Mouse (Mus musculus): ENCODE data around the gene Hrh1. TPM values are rescaled to one million over a fixed set of nuclear protein-coding genes. Genes with fewer than 3 reads are reported as not detected.

Gene Hrh1
- 0.65 and 0.73 TPM in 2 replicates for polyA plus RNA-seq (2015; fragmentation: Nextera tagmentation; extraction: Ambion mirVana)

GRCm38 (mm10) chr6:114397691-114398217 lies at the start of gene Hrh1:
Gene Hrh1, plus strand, starts transcription at chr6:114397936.
- Histone ChIP-seq H3K4me1 (peaks cover 16% of the 10 kb centered on the region), H3K27me3 (peaks cover 26% of the 10 kb centered on the region), H3K9ac (replicated peaks) (peak within 1 kb of the TSS; percentile 36), H3K9me3 (no peaks in the 10 kb centered on the region), H3K36me3 (no peaks in the 10 kb centered on the region), H3K4me2 (replicated peaks) (peak within 1 kb of the TSS; percentile 96), H3K27ac (replicated peaks) (no peak within 1 kb of the TSS), H3K4me3 (peak within 1 kb of the TSS; percentile 49)
- under 1% methylated on average over 54 of the region's 56 CpGs for WGBS
- peak; percentile 53 for ATAC-seq (replicated peaks)

- Histone ChIP-seq H3K9ac (replicated peaks) (no peak overlapping the region), H3K4me2 (replicated peaks) (no peak overlapping the region), H3K4me1 (no peaks in the 10 kb centered on the region), H3K4me3 (no peak overlapping the region), H3K36me3 (no peaks in the 10 kb centered on the region), H3K27ac (replicated peaks) (no peak overlapping the region), H3K9me3 (no peaks in the 10 kb centered on the region), H3K27me3 (no peaks in the 10 kb centered on the region)
- ATAC-seq (replicated peaks), result no peak
- WGBS, result 82% methylated on average over 4 of the region's 4 CpGs
These were observed 43.1 kb upstream of the Hrh1 start for GRCm38 (mm10) chr6:114354635-114355034.

- H3K4me1 ChIP-seq, result no peaks in the 10 kb centered on the region
- H3K4me2 ChIP-seq (replicated peaks), result no peak overlapping the region
- H3K36me3 ChIP-seq, result no peaks in the 10 kb centered on the region
- no peaks in the 10 kb centered on the region for H3K9me3 ChIP-seq
- H3K4me3 ChIP-seq, result no peak overlapping the region
- ATAC-seq (replicated peaks), result no peak
- H3K27ac ChIP-seq (replicated peaks), result no peak overlapping the region
- H3K9ac ChIP-seq (replicated peaks), result no peak overlapping the region
- no peaks in the 10 kb centered on the region for H3K27me3 ChIP-seq
- WGBS, result 63% methylated on average over 3 of the region's 3 CpGs
These were observed 39.6 kb upstream of the Hrh1 start for GRCm38 (mm10) chr6:114358171-114358570.

- H3K27me3 ChIP-seq, result no peaks in the 10 kb centered on the region
- no peak overlapping the region for H3K9ac ChIP-seq (replicated peaks)
- 86% methylated on average over 4 of the region's 4 CpGs for WGBS
- no peak for ATAC-seq (replicated peaks)
- H3K4me2 ChIP-seq (replicated peaks), result no peak overlapping the region
- H3K36me3 ChIP-seq, result no peaks in the 10 kb centered on the region
- no peak overlapping the region for H3K27ac ChIP-seq (replicated peaks)
- no peaks in the 10 kb centered on the region for H3K4me1 ChIP-seq
- no peak overlapping the region for H3K4me3 ChIP-seq
- H3K9me3 ChIP-seq, result no peaks in the 10 kb centered on the region
These were observed 35.4 kb upstream of the Hrh1 start for GRCm38 (mm10) chr6:114362355-114362754.

GRCm38 (mm10) chr6:114363740-114364139 lies 34.0 kb upstream of the Hrh1 start:
- ATAC-seq (replicated peaks), result no peak
- H3K4me2 ChIP-seq (replicated peaks), result no peak overlapping the region
- no peak overlapping the region for H3K9ac ChIP-seq (replicated peaks)
- no peak overlapping the region for H3K4me3 ChIP-seq
- H3K27ac ChIP-seq (replicated peaks), result no peak overlapping the region
- H3K9me3 ChIP-seq, result no peaks in the 10 kb centered on the region
- no peaks in the 10 kb centered on the region for H3K36me3 ChIP-seq
- H3K27me3 ChIP-seq, result no peaks in the 10 kb centered on the region
- H3K4me1 ChIP-seq, result no peaks in the 10 kb centered on the region
- WGBS, result 78% methylated on average over 8 of the region's 8 CpGs

- ATAC-seq (replicated peaks), result no peak
- H3K4me2 ChIP-seq (replicated peaks), result no peak overlapping the region
- no peak overlapping the region for H3K9ac ChIP-seq (replicated peaks)
- H3K4me1 ChIP-seq, result no peaks in the 10 kb centered on the region
- WGBS, result 94% methylated on average over 5 of the region's 5 CpGs
- no peak overlapping the region for H3K4me3 ChIP-seq
- H3K27me3 ChIP-seq, result no peaks in the 10 kb centered on the region
- no peak overlapping the region for H3K27ac ChIP-seq (replicated peaks)
- H3K9me3 ChIP-seq, result no peaks in the 10 kb centered on the region
- no peaks in the 10 kb centered on the region for H3K36me3 ChIP-seq
These were observed 33.0 kb upstream of the Hrh1 start for GRCm38 (mm10) chr6:114364734-114365133.

GRCm38 (mm10) chr6:114366191-114366590 lies 31.5 kb upstream of the Hrh1 start:
- WGBS, result 71% methylated on average over 5 of the region's 5 CpGs
- H3K9ac ChIP-seq (replicated peaks), result no peak overlapping the region
- H3K4me3 ChIP-seq, result no peak overlapping the region
- H3K36me3 ChIP-seq, result no peaks in the 10 kb centered on the region
- no peaks in the 10 kb centered on the region for H3K27me3 ChIP-seq
- no peaks in the 10 kb centered on the region for H3K4me1 ChIP-seq
- ATAC-seq (replicated peaks), result no peak
- H3K4me2 ChIP-seq (replicated peaks), result no peak overlapping the region
- no peak overlapping the region for H3K27ac ChIP-seq (replicated peaks)
- no peaks in the 10 kb centered on the region for H3K9me3 ChIP-seq

GRCm38 (mm10) chr6:114367681-114368080 lies 30.1 kb upstream of the Hrh1 start:
- no peaks in the 10 kb centered on the region for H3K9me3 ChIP-seq
- H3K27ac ChIP-seq (replicated peaks), result no peak overlapping the region
- no peak overlapping the region for H3K9ac ChIP-seq (replicated peaks)
- H3K36me3 ChIP-seq, result no peaks in the 10 kb centered on the region
- no peak overlapping the region for H3K4me2 ChIP-seq (replicated peaks)
- 55% methylated on average over 6 of the region's 6 CpGs for WGBS
- H3K27me3 ChIP-seq, result no peaks in the 10 kb centered on the region
- H3K4me3 ChIP-seq, result no peak overlapping the region
- ATAC-seq (replicated peaks), result no peak
- no peaks in the 10 kb centered on the region for H3K4me1 ChIP-seq

GRCm38 (mm10) chr6:114368196-114368595 lies 29.5 kb upstream of the Hrh1 start:
- Histone ChIP-seq H3K9ac (replicated peaks) (no peak overlapping the region), H3K9me3 (no peaks in the 10 kb centered on the region), H3K4me3 (no peak overlapping the region), H3K4me1 (no peaks in the 10 kb centered on the region), H3K36me3 (no peaks in the 10 kb centered on the region), H3K27ac (replicated peaks) (no peak overlapping the region), H3K4me2 (replicated peaks) (no peak overlapping the region), H3K27me3 (no peaks in the 10 kb centered on the region)
- WGBS, result 62% methylated on average over 6 of the region's 6 CpGs
- ATAC-seq (replicated peaks), result no peak

- no peak overlapping the region for H3K4me3 ChIP-seq
- H3K27me3 ChIP-seq, result no peaks in the 10 kb centered on the region
- H3K4me1 ChIP-seq, result no peaks in the 10 kb centered on the region
- H3K9me3 ChIP-seq, result no peaks in the 10 kb centered on the region
- 92% methylated on average over 7 of the region's 7 CpGs for WGBS
- ATAC-seq (replicated peaks), result no peak
- no peak overlapping the region for H3K9ac ChIP-seq (replicated peaks)
- no peaks in the 10 kb centered on the region for H3K36me3 ChIP-seq
- H3K27ac ChIP-seq (replicated peaks), result no peak overlapping the region
- no peak overlapping the region for H3K4me2 ChIP-seq (replicated peaks)
These were observed 25.0 kb upstream of the Hrh1 start for GRCm38 (mm10) chr6:114372741-114373140.

- no peak for ATAC-seq (replicated peaks)
- no peak overlapping the region for H3K4me2 ChIP-seq (replicated peaks)
- no peaks in the 10 kb centered on the region for H3K9me3 ChIP-seq
- no peaks in the 10 kb centered on the region for H3K36me3 ChIP-seq
- no peak overlapping the region for H3K9ac ChIP-seq (replicated peaks)
- H3K27me3 ChIP-seq, result no peaks in the 10 kb centered on the region
- whole genome bisulfite sequencing, result 73% methylated on average over 3 of the region's 3 CpGs
- H3K4me1 ChIP-seq, result no peaks in the 10 kb centered on the region
- H3K27ac ChIP-seq (replicated peaks), result no peak overlapping the region
- no peak overlapping the region for H3K4me3 ChIP-seq
These were observed 16.9 kb upstream of the Hrh1 start for GRCm38 (mm10) chr6:114380872-114381271.

- Histone ChIP-seq H3K36me3 (no peaks in the 10 kb centered on the region), H3K9me3 (no peaks in the 10 kb centered on the region), H3K4me2 (replicated peaks) (no peak overlapping the region), H3K27me3 (no peaks in the 10 kb centered on the region), H3K27ac (replicated peaks) (no peak overlapping the region), H3K4me1 (no peaks in the 10 kb centered on the region), H3K4me3 (no peak overlapping the region), H3K9ac (replicated peaks) (no peak overlapping the region)
- 69% methylated on average over 6 of the region's 6 CpGs for WGBS
- ATAC-seq (replicated peaks), result no peak
These were observed 10.4 kb upstream of the Hrh1 start for GRCm38 (mm10) chr6:114387320-114387719.

- Histone ChIP-seq H3K9ac (replicated peaks) (no peak overlapping the region), H3K4me3 (no peak overlapping the region), H3K9me3 (no peaks in the 10 kb centered on the region), H3K4me2 (replicated peaks) (no peak overlapping the region), H3K27me3 (no peaks in the 10 kb centered on the region), H3K4me1 (no peaks in the 10 kb centered on the region), H3K36me3 (no peaks in the 10 kb centered on the region), H3K27ac (replicated peaks) (no peak overlapping the region)
- 68% methylated on average over 4 of the region's 4 CpGs for WGBS
- ATAC-seq (replicated peaks), result no peak
These were observed 9.9 kb upstream of the Hrh1 start for GRCm38 (mm10) chr6:114387855-114388254.

Measured in forebrain, embryonic 15.5 days (tissue).